ENCODE assay signal across 7 mouse cellular contexts in the genomic region with DNA sequence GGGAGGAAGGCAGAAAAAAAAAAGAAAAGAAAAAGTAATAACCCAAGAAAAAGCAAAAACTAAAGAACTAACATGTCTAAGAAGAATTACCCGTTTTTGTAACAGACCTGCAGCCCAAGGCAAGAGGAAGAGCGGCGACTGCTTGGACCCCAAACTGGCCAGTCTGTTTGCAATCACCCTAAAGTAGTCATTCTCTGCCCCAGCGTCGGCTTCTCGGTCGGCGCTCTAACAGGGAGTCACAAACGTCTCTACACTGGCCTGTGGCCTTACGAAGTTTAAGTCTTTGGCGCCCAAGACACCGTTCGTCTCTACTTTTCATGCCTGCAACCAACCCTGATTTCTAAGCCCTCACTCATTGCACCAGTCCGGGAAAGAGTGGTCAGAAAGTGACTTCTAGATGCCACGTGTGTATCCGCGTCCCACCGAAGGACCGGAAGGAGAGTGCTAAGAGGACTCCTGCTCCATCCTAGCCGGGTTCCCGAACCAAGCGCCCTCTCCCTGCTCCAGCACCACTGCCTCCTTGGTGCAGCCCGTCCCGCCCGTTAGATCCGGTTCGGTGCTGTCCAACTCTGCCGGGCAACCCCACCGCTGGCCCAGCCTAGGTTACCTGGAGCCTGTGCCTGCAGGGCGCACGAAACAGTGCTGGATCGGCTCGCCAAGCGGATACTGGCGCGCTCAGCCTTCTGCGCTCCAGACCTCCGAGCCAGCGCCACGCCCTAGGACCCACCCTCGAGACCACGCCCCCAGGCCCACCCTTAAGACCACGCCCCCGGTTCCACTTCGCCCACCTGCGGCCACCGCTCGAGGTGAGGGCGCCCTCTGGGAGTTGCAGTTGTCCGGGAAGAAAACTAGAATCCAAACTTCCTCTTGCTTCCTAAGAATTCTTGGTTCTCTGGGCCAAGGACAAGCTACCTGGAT. TPM values are rescaled to one million over a fixed set of nuclear protein-coding genes. Genes with fewer than 3 reads are reported as not detected.
DNase-seq lines count a peak whose midpoint lies in the region; ATAC-seq lines count a peak whose summit lies in the region.

No protein-coding gene starts in this region.

- H3K4me1 ChIP-seq in intestine, embryonic 14.5 days (replicated peaks; ENCODE audit: control insufficient read depth, insufficient read depth, low read length): no peaks in the 10 kb centered on the region; the same call in 1 of the 2 replicates
- H3K4me1 ChIP-seq in liver, embryonic 15.5 days (replicated peaks): peaks cover 73% of the 10 kb centered on the region

- WGBS in intestine, embryonic 14.5 days: 3% methylated on average over 50 of the region's 50 CpGs
- WGBS in liver, embryonic 15.5 days (ENCODE audit: insufficient replicate concordance): under 1% methylated on average over 50 of the region's 50 CpGs

- DNase-seq in adrenal gland, postnatal 10 days: peak; percentile 41
- DNase-seq in cerebellum, postnatal 36 days: peak; percentile 76 to 84
- peak; percentile 16 for DNase-seq in gastrocnemius, postnatal 25 days
- peak; percentile 79 for DNase-seq in intestine, embryonic 14.5 days (ENCODE audit: low spot score)
- DNase-seq in natural killer cell, adult 2 months (ENCODE audit: low spot score in 2 of 2): peak; percentile 45 to 70
- DNase-seq in thymus, adult 18-20 months: peak; percentile 55 to 59

- peak overlapping the region; percentile 89 for H3K4me2 ChIP-seq in intestine, embryonic 14.5 days (ENCODE audit: low read length)
- H3K4me2 ChIP-seq in liver, embryonic 15.5 days: peak overlapping the region; percentile 76

- no peaks in the 10 kb centered on the region for H3K9me3 ChIP-seq in intestine, embryonic 14.5 days (ENCODE audit: control insufficient read depth, low read length)
- no peaks in the 10 kb centered on the region for H3K9me3 ChIP-seq in liver, embryonic 15.5 days (replicated peaks)

- H3K4me3 ChIP-seq in intestine, embryonic 14.5 days (ENCODE audit: low read depth, low read length): peak overlapping the region; percentile 49
- H3K4me3 ChIP-seq in liver, embryonic 15.5 days (replicated peaks): peak overlapping the region; percentile 75

- peak; percentile 92 for ATAC-seq in intestine, embryonic 14.5 days (replicated peaks; ENCODE audit: low FRiP score, low TSS enrichment, low read depth)
- peak; percentile 84 for ATAC-seq in liver, embryonic 15.5 days (ENCODE audit: insufficient read depth)

- no peak overlapping the region for H3K9ac ChIP-seq in intestine, embryonic 14.5 days (ENCODE audit: low read length)
- peak overlapping the region; percentile 77 for H3K9ac ChIP-seq in liver, embryonic 15.5 days

- no peak overlapping the region for H3K27ac ChIP-seq in intestine, embryonic 14.5 days (ENCODE audit: low read depth)
- peak overlapping the region; percentile 87 for H3K27ac ChIP-seq in liver, embryonic 15.5 days (replicated peaks)

- no peaks in the 10 kb centered on the region for H3K36me3 ChIP-seq in intestine, embryonic 14.5 days (ENCODE audit: control insufficient read depth, insufficient read depth, low read length)
- H3K36me3 ChIP-seq in liver, embryonic 15.5 days (replicated peaks): peaks cover 21% of the 10 kb centered on the region

- H3K27me3 ChIP-seq in intestine, embryonic 14.5 days (replicated peaks; ENCODE audit: control insufficient read depth, insufficient read depth, low read length): no peaks in the 10 kb centered on the region
- 0 out of 2 replicates have a peak, but pooled peaks cover 3% of the 10 kb centered on the region for H3K27me3 ChIP-seq in liver, embryonic 15.5 days

RNA-seq across cellular contexts. Expression of a gene that starts 16.4 kb away (rescaled TPM):
- 1 to 10 TPM; 3.3 to 3.7 TPM for total RNA-seq in adrenal gland, postnatal 10 days (2021)
- under 1 TPM; 0.51 to 0.99 TPM for total RNA-seq in gastrocnemius, postnatal 25 days (2021)
- 4.3 and 4.8 TPM in 2 replicates for polyA plus RNA-seq in intestine, embryonic 14.5 days (2014; fragmentation: Nextera tagmentation; extraction: Ambion mirVana)
- polyA plus RNA-seq in liver, embryonic 15.5 days (2015; fragmentation: Nextera tagmentation; extraction: Ambion mirVana): 18.5 and 19.0 TPM in 2 replicates

RNA-seq across cellular contexts. Expression of a gene that starts 37.6 kb away (rescaled TPM):
- total RNA-seq in adrenal gland, postnatal 10 days (2021): 10 to 100 TPM; 72.0 to 83.0 TPM
- total RNA-seq in gastrocnemius, postnatal 25 days (2021): 10 to 100 TPM; 56.8 to 57.7 TPM
- 70.9 and 77.2 TPM in 2 replicates for polyA plus RNA-seq in intestine, embryonic 14.5 days (2014; fragmentation: Nextera tagmentation; extraction: Ambion mirVana)
- polyA plus RNA-seq in liver, embryonic 15.5 days (2015; fragmentation: Nextera tagmentation; extraction: Ambion mirVana): 55.3 and 58.4 TPM in 2 replicates

Comparison
In these comparisons a context has a peak if more than half of its experiments do, and no peak if none do; other contexts are left out.
1. DNase-seq: peak in every context shown above with its lines; median percentile 80 in cerebellum, postnatal 36 days; 79 in intestine, embryonic 14.5 days; 58 in natural killer cell, adult 2 months; 57 in thymus, adult 18-20 months; 41 in adrenal gland, postnatal 10 days; 16 in gastrocnemius, postnatal 25 days.